Mouse (Mus musculus) megakaryocyte-erythroid progenitor cell, adult 5-6 weeks (primary cell): ENCODE data around the gene Exoc5. TPM values are rescaled to one million over a fixed set of nuclear protein-coding genes. Genes with fewer than 3 reads are reported as not detected.

Source experiments
- ATAC-seq: replicated peaks from 2 replicates; pipeline ENCODE4 v1.8.0; 2016; ENCODE audit warnings: mild to moderate bottlenecking, inconsistent platforms; ENCODE audit not compliant: severe bottlenecking, poor library complexity, low FRiP score, low TSS enrichment
- total RNA-seq, 2 experiments: library from RNA; stranded (forward) in 1 of 2; stranded (reverse) in 1 of 2; fragments of 200-1000, 215-1000 nt in 1 of 2; fragments of >200 nt in 1 of 2; fragmentation: Nextera tagmentation in 1 of 2; gene quantifications; 2 replicates each; pipeline ENCODE4 v1.2.3; 2014 to 2017

Gene Exoc5
- total RNA-seq, 2 experiments from 2014 or later = 40.0 to 126 TPM

DNA sequence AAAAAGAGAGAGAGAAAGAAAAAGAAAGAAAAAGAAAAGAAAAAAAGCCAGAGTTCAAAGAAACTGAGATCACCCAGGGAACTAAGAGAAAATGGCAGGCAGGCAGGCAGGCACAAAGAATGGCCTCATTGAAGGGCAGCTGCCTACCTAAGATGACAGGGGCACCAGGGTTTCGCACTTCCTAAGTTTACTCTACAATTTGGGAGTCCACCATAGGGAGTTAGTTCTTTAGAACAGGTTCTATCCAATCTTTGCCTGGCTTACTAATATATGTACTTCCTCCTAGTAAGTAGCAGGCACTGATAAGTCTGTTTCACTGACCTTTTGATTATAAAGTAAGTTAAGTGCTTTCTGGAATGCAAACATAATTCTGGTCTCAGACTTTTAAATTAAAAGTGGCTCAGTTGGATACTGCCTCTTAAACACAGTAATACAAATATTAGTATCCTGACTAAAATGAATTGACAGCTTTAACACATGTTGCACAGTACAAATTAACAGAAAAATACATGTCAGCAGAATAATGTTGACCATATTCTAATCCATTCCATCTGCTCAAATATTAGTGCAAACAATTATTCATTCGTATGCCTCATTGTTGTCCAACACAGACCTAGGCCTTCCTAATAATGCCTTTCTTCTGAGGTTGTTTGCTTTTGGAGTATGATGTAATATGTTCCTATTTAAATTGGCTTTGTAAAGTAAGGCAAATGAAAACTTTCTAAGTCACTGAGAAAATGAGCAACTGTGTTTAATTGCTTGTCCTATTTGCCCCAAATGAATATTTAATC, 57.9 kb downstream of the Exoc5 start:
- no peak for ATAC-seq

DNA sequence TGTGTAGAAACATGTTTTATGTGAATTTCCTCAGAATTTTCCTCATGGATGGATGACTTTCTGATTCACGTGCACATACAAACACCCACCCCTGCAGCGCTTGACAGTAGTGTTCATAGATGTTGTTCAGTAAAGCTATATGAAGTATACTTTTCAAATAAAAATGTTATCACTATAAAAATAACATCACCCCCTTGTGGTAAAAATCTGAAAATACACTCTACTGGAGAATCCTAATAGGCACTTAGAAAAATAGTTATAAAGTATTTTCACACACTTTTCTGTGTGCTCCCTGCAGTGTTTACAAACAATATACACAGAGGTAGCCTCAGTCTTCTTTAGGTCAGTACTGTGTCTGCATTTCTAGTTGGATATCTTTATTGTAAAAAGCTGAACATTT, 58.5 kb downstream of the Exoc5 start:
- ATAC-seq = 0 out of 2 replicates have a peak, but pooled peaks have one; percentile 26

DNA sequence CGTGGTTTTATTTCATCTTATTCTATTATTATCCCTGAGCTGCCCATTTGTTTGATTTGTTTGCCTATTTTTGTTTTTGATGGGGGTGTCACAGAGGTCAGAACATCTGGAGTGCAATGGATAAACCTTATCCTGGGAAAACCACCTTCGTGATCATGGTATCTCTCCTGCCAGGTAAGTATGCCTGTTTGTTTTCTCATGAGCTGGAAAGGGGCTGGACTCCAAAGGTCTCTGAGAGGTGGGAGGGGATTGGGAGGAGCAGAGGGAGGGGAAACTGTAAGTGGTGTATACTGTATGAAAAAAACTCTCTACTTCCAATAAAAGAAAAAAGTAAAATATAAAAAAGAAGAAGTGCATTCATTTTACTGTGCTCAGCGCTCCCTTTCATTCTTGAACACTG, 64.8 kb downstream of the Exoc5 start:
- no peak for ATAC-seq

- no peak for ATAC-seq
Observed at GRCm38 (mm10) chr14:48998795-48999194, 67.7 kb downstream of the Exoc5 start.

- no peak for ATAC-seq
Observed at GRCm38 (mm10) chr14:48993861-48994260, 72.6 kb downstream of the Exoc5 start.

DNA sequence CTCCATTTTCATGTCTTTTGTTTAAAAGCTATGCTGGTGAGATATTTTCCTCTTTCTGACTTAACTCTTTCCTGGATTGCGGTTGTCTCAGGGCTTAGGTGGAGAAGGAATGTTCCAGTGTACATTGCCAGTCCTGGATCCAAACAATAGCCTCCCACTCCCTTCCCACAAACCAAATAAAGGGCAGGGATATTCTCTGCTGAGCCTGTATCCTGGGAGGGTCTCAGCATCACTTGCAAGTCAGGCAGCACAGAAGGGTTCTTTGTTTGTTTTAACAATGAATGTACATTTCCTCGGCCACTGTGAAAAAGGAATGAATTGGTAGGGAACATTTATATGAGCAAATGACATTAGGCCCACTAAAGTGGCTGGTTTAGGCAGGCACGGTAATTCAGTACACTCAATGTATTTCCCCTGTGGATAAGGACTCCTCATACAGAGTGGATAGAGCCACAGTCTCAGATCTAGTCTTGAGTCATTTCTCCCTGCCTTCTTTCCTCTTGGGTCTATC, 74.3 kb downstream of the Exoc5 start:
- ATAC-seq = no peak

GRCm38 (mm10) chr14:48991144-48991522, 75.3 kb downstream of the Exoc5 start:
- no peak for ATAC-seq

DNA sequence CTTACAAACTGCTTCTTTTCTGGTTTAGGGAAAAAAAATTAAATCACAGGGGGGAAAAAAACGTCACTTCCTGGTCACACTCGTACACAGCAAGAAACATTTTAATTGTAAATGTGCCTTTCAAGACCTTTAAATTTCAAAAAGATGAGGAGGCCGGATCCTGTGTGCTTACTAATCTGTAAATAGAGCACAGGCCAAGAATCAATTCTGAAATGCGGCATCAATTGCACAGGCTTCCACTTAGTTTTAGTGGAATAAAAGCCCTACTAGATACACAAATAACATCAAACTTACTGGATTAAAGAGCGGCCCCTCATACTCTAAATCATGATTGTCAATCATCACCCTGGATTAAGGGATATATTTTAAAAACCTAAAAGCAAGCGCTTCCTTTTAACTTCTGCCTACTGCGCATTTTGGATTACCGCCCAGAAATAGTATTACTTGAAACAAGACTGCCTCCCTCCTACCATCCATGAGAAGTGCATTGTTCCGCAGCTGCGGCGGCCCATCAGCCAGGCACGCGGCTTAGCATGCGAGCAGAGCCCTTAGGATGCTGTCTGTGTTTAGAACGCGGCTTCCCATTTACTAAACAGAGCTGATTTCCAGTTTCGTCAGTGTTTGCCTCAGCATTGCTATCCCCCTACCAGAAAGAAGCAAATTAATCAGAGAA, 75.8 kb downstream of the Exoc5 start:
- 0 out of 2 replicates have a peak, but pooled peaks have one; percentile 41 for ATAC-seq

DNA sequence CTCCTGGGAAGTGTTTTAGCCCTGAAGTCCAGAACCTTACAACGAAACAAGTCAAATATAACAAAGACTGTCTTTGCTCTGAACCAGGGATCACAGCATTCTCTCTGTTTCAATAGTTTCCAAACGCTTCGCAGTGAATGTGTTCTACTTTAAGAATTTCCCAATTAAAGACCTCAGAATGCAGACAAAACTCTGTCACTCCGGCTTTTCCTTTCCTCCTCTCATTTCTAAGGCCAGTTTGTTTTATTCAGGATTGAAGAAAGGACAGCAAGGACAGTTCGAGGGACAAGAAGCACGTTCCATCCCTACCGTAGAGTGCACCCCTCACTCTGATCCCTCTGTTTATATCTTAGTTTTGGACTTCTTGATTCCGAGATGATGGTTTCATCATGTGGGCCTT, 76.6 kb downstream of the Exoc5 start:
- ATAC-seq = no peak

DNA sequence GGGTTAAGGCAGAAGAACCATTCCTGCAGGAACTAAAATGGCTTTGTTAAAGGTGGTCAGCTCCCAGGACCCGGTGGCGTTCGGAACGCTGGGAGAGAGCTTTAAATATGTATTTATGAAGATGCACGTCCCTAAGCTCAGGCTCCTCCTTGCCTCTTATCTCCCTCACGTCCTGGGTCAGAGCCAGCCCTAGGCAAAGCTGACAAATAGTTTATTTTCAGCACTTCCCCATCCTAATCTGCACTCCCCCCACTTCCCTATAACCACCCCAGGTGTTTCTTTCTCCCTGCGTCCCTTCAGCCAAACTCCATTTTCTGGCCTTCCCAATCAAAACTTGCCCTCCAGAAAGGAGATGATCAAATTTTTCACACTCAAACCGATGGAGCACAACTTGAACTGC, 80.2 kb downstream of the Exoc5 start:
- no peak for ATAC-seq

- ATAC-seq = no peak
Observed at GRCm38 (mm10) chr14:48985673-48986072, 80.8 kb downstream of the Exoc5 start.

DNA sequence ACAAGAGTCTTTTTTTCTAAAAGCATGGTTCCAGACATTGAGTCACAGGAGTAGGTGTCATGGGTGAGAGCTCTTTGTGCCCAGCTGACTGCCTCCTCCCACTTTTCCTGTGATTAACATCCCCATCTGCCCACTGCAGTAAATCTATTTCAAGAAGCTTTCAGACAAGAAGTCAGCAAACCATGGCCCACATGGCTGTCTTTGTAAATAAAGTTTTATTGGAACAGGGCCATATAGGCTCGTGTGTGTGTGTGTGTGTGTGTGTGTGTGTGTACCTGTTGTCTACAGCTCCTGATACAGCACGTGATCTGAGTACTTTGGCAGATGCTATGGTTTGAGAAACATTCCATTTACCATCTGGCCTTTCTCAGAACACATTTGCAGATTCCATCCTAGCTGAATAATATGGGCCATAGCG, 87.5 kb downstream of the Exoc5 start:
- ATAC-seq = no peak

GRCm38 (mm10) chr14:48971546-48971945, 94.9 kb downstream of the Exoc5 start:
- no peak for ATAC-seq

DNA sequence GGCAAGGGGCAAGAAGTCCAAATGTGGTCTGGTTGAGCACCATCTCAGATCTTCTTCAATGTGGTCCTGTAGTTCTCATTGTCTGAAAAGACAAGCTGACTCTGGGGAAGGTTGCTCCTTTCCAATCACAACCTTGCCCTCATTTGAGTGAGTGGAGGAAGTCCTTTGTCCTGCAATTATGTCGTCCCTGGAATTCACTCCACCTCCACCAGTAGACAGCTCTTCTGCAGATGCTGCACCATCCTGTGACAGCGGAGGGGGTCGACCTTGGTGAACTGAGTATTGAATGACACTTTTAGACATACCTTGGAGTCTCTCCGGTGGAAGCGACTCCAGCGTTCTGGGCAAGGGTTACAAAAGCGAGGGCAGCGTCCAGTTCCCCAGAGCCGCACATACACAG, 97.8 kb downstream of the Exoc5 start:
- ATAC-seq = no peak

Other genes starting within 250 kb of the Exoc5 start
- gene Ap5m1, start 556 bp downstream of the Exoc5 start, total RNA-seq (2014; fragmentation: Nextera tagmentation) = 17.0 and 22.0 TPM in 2 replicates
- gene Ap5m1, start 556 bp downstream of the Exoc5 start, total RNA-seq (2017) = 20.5 and 24.0 TPM in 2 replicates
- 20.3 and 28.6 TPM in 2 replicates for gene Naa30, start 105.6 kb upstream of the Exoc5 start, total RNA-seq (2014; fragmentation: Nextera tagmentation)
- gene Naa30, start 105.6 kb upstream of the Exoc5 start, total RNA-seq (2017) = 28.0 and 47.2 TPM in 2 replicates
- gene ccdc198, start 178.8 kb upstream of the Exoc5 start, total RNA-seq (2014; fragmentation: Nextera tagmentation) = not detected in 2 replicates
- gene ccdc198, start 178.8 kb upstream of the Exoc5 start, total RNA-seq (2017) = not detected in 2 replicates